Mouse (Mus musculus): ENCODE results near the gene Mef2d.

The Mef2d gene

DNA sequence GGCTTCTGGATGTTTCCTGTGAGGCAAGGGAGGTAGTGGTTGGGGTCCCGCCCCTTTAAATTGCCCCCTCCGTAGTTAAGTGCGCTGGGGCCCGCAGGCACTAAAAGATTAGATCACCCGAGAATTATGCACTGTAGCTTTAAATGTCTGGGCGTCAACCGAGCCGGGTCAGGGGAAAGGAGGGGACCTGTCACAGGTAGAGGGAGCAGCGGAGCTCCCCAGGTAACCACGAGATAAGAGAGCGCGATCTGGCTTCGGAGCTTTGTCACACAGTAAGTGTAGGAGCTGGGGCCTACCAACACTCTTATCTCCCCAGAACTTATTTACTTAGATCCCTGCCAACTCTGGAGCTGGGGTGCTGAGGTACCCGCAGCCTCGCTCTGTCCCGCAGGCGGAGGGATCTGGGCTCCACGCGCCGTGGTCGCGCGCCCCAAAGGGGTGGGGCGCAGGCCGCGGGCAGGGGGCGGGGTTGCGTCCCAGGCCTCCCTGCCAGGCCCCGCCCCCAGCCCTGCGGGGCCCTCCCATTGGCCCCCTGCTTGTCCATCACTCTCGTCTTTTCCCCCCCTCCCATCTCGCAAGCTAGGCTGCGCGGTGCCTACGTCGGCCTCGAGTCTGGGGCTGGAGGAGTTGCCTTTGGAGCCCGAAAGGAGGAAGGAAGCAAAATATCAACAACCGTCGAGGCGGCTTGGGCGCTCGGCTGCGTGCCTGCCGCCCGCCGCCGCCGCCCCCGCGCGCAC is at the start of gene Mef2d:
Gene Mef2d (plus strand): TSS at position 586 of the 737 bp plus-strand sequence.
- in situ Hi-C loops (cut with MboI, MseI) = loop anchor here (5.0 kb wide), 1 partner anchor 35 kb away; no protein-coding TSS in a partner anchor

DNA sequence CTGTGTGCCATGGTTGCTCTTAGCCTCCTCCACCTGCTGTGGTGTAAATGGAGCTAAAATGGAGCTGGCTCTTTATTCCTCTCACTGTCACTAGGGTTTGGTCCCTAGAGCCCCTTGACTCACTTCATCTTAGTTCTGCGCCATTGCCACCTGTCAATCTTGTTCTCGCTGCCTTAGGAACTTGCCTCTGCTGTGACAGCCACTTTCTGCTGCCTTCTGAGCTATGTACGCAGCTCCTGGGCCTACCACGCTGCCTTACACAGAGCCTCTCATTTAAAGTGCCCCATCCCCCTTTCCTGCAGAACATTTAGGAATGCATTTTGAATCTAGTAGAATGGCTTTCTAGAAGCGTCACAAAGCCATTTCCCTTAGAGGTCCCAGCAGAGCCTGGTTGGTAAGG is 48.0 kb upstream of the Mef2d start:
- in situ Hi-C loops (cut with MboI, MseI) = loop anchor here (5.0 kb wide), 1 partner anchor 68 kb away; no protein-coding TSS in a partner anchor

GRCm38 (mm10) chr3:88097666-88098065 is 44.5 kb upstream of the Mef2d start:
- in situ Hi-C loops (cut with MboI, MseI) = no loop called here

DNA sequence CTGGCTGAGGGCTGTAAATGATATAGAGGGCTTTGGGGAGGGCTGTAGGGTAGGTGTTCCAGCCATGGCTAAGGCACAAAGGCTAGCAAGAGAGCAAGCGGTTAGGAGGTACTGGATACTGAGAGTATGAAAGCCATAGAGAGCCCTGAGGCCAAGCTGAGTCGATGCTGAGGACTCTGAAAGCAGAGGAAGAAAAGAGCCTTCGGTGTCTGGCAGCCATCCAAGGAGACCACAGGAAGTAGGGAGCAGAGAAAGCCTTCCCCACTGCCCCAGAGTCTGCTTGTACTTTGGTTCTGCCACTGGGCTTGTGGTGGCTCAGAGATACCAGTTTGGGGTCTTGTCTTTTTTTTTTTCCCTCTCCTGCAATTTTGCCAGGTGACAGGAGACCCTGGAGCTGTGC is 41.9 kb upstream of the Mef2d start:
- in situ Hi-C loops (cut with MboI, MseI) = no loop called here

DNA sequence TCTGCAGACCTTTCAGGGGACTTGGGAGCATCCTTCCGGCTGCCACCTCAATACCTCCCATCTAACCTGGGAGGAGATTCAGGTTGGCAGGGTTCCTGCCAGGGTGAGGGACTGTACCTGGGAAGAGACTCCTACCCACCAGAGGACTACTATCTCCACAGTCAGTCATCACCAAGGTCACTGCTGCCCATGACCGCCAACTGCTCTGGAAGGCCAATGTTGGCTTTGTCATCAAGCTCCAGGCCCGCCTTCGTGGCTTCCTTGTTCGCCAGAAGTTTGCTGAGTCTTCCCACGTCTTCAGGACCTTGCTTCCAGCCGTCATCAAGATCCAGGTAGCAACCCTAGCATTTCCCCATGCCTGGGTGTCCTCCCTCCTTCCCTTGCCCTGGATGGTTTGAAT is 40.4 kb upstream of the Mef2d start:
- in situ Hi-C loops (cut with MboI, MseI) = no loop called here

- in situ Hi-C loops (cut with MboI, MseI) = no loop called here
These were observed 40.0 kb upstream of the Mef2d start for GRCm38 (mm10) chr3:88102196-88102595.

DNA sequence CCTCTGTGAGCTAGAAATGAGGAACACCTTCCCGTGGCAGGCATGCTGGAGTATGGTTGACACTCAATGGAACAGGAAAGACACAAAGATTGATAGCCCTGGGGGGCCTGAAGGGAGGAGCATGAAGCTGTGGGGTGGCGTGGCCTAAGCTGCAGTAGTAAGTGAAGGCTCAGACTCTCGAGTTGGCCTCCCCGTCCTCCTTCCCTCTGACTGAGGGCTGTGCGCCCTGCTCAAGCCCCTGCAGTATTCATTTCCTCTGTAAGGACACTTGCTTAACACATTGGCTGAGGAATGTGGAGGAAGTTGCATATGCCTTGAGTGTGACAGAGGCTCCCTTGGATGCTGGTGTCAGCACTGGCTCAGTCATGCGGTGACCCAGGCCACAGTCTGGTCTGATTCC is 39.6 kb upstream of the Mef2d start:
- in situ Hi-C loops (cut with MboI, MseI) = no loop called here

DNA sequence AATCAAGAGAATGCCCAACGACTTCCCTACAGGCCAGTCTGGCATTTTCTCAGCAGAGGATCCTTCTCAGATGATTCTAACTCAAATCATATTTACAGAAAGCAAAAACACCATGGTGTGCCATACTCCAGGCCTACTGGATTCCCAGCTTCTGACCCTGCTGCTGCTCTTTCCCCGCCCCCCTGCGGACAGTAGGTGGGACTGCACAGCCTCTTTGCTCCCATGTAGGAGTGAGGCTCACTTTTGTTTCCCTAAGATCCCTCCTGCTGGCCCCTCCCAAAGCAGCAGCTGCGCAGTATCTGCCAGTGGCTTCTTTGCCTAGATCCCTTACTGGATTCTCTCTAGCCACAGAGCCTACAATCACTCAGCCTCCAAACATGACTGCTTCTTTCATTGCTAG is 36.0 kb upstream of the Mef2d start:
- in situ Hi-C loops (cut with MboI, MseI) = no loop called here

DNA sequence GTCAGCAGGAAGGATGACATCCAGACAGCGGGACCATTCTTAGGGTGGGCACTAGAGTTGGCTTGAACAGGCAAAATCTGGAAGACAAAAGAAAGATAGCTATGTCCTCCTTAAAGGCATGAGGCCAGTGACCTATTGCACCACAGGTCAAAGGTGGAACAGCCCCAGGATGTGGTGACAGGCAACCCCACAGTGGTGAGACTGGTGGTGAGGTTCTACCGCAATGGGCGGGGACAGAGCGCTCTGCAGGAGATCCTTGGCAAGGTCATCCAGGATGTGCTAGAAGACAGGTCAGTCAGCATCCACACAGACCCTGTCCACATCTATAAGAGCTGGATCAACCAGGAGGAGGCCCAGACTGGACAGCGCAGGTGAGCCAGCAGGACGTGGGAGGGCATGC is 33.0 kb upstream of the Mef2d start:
- in situ Hi-C loops (cut with MboI, MseI) = no loop called here

DNA sequence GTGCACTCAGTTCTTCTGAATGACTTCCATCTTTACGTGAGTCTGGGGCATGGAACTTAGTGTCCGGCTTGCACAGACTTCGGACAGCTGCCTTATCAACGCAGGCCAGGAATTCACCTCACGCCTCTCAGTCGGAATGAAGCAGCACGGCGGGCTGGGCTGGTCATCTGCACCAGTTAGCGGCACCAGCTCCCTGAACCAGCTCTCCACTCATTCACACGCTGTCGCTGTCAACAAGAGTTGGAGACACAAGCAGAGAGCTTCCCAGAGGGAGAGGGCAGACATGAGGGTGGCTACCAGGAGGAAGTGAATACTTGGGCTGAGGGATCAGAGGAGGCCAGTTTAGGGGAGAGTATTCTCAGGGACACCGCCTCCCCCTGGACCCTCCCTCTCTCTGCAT is 27.8 kb upstream of the Mef2d start:
- in situ Hi-C loops (cut with MboI, MseI) = no loop called here

- in situ Hi-C loops (cut with MboI, MseI) = no loop called here
These were observed 22.0 kb upstream of the Mef2d start for GRCm38 (mm10) chr3:88120117-88120651.

DNA sequence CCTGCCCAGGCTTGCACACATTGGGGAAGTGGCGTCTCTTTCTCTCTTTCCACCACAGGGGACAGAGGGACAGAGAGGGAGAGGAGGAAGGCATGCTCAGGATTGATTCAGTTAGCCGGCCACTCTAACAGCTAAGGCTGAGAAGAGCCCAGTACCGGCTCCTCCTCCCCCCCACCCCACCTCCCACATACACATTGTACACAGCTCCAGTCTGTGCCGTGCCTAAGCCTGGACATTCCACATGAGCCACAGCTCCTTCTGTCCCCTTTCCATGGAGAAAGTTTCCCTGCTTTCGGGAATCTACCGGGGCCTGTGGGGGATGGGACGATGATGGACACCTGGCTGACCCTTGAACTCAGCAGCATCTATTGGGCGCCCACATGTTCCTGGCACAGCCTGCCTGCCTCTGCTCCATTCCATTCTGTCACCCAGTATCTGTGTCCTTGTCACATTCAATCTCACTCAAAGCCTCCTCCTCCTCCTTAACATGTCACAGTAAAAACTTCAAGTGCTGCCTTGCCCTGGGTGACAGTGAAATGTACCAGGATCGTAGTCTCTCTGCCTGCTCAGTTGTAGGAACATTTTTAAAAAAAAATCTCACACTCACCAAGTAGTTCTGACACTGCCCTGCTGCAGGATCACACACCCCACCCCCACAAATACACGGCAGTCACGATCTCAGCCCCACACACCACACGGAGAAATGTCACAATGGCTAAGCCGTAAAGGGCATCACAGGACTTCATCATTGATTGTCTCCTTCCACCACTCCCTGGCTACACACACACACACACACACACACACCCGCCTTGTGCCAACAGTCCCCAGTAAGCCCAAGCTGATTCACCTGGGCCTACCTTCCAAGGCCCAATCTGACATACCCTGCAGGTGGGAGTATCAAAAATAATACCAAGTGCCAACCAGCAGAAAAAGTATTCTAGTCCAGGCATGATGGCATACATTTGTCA is 20.7 kb upstream of the Mef2d start:
- in situ Hi-C loops (cut with MboI, MseI) = no loop called here

- in situ Hi-C loops (cut with MboI, MseI) = no loop called here
These were observed 17.0 kb upstream of the Mef2d start for GRCm38 (mm10) chr3:88125195-88125594.

DNA sequence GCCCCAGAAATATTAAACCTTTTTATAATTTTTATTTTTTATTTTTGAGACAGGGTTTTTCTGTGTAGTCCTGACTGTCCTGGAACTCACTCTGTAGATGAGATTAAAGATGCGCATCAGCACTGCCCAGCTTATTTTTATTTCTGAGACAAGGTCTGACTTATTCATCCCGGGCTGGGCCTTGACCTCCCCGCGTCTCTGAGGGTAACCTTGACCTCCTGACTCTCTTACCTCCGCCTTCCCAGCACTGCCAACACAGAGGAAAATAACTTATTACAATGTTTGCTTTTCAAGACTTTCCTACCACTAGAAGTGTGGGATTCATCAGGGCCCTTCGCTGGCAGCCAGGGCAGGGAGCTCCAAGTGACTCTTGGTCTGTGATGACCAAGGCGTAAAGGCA is 16.0 kb upstream of the Mef2d start:
- in situ Hi-C loops (cut with MboI, MseI) = no loop called here

DNA sequence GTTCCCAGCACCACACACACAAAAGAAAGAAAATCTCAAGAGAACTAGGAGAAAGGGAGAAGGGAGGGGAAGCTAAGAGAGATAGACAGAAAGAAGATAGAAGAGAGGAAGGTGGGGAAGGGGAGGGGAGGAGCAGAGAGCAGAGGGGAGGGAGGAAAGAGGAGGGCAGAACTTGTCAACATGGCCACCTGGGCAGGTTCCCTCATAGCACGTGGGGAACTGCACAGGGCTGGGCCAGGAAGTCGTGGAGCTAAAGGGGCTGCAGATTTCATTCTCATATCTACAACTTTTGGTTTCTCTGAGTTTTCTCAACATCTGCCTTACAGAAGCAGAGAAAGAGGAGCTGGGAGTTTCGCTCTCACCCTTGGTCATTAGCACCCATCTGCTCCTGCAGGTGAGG is 14.5 kb upstream of the Mef2d start:
- in situ Hi-C loops (cut with MboI, MseI) = no loop called here

DNA sequence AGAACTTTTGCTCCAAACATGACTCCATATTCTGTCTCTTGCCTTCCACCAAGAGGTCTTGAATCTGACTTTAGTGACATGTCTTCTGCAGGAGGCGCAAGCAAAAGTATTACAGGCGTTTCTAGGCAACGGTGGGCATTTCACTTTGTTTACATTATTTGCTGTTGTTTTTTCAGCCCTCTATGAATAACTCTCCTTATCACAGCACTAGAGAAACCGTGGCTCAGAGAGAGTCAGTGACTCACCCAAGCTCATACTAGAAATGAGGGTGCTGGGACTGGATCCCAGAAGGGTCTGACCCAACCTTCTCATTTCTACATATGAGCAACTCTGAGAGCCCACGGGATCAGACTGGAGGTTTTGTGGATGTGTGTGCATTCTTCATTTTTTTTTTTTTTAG is 14.1 kb upstream of the Mef2d start:
- in situ Hi-C loops (cut with MboI, MseI) = no loop called here

GRCm38 (mm10) chr3:88129006-88129405 is 13.2 kb upstream of the Mef2d start:
- in situ Hi-C loops (cut with MboI, MseI) = no loop called here

- in situ Hi-C loops (cut with MboI, MseI) = no loop called here
These were observed 11.1 kb upstream of the Mef2d start for GRCm38 (mm10) chr3:88131071-88131470.

DNA sequence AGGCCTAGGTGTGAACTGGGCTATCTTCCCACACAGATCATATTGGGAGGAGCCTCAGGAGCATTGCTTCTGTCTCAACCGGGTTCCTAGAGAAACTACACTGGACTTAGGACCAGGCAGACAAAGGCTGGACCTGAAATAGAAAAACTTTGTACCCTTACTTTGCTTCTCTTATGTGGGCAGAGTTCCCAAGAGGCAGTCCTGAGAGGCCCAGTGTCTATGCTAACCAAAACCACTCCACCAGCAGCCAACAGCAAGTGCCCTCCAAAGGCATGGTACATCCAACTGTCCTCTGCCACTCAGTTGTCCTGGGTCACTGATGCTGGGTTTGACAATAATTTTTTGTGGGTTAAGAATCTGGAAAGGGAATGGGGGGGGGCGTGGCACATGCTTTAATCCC is 9.7 kb upstream of the Mef2d start:
- in situ Hi-C loops (cut with MboI, MseI) = no loop called here

DNA sequence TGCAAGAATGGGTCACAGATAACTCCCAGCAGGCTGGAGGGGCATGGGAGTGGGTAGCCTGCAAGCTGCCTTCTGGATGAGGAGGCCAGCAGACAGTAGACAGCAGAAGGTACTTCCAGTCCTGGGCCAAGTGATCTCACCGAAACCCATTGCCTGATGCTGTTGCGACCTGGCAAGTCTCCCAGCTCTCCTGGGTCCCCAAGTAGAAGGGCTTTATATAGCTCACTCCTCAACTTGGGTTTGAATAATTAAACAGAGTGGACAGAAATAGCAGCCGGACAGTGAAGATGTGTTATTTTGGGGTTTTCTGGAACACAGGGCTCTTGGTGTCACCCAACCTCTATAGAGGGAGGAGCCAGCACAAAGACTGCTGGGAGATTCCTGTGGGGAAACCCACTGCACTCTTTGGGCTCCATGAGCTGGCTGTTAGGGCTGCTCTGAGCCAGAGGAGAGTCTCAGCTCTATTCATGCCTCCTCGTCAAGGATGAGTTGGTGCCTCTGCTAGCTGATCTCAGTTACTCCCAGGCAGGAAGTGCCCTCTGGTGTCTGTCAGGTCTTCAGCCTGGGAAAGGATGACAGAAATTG is 8.9 kb upstream of the Mef2d start:
- in situ Hi-C loops (cut with MboI, MseI) = no loop called here

- in situ Hi-C loops (cut with MboI, MseI) = no loop called here
These were observed 5.8 kb upstream of the Mef2d start for GRCm38 (mm10) chr3:88136346-88136745.

DNA sequence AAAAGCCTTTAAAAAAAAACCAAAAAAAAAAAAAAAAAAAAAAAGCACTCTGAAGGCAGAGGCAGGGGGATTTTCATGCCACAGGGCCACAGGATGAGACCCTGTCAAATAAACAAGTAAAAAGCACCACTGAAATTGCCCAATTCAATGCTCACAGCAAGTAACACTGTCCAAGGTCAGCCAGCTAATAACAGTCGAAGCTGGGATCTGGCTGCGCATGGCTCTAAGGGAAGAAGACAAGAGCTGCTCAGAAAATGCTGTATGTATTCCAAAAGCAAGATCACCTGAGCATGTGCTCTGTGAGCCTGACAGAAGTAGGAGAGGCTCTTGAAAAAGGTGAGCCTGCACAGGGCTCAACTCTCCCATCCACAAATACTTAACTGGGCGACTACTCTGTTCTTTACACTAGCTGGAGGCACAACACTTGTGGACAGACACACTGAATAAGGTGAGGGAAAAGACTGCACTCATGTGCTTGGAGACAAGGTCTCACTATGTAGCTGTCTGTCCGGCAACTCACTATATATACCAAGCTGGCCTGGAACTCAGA is 5.2 kb upstream of the Mef2d start:
- in situ Hi-C loops (cut with MboI, MseI) = no loop called here

Data from regulatory T cell (primary cell).